8 mouse cellular contexts compared by ENCODE assay signal in the genomic region with DNA sequence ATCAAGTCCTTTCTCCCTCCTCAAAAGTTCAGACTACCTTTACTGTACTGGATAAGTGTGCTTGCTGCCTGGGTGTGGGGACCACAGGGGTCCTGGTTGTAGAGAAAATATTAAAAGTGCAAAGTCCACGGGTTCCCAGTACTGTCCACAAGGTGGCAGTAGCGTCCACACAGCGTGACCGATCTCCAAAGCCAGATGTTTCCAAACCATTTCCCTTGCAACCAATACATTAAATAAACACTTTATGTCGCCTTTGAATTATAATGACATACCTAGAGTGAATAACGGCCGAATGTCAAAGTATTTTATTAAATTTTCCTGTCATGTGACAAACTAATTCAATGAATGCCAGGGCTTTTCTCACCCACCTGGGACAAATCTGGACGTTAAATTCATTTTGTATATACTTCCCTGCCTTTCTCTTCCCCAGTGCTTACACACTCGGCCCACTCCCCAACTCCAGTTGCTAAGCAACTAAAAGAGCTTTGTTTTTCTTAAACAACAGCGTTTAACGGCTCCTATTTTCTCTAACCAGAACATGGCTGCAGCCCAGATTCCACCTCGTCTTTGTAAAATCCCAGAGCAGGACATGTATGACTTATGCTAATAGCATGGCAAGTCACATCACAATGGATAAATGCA. TPM values are rescaled to one million over a fixed set of nuclear protein-coding genes. Genes with fewer than 3 reads are reported as not detected.
DNase-seq lines count a peak whose midpoint lies in the region; ATAC-seq and TF ChIP-seq lines count a peak whose summit lies in the region.

No protein-coding gene starts in this region.

- H3K4me2 ChIP-seq in forebrain, embryonic 12.5 days, result no peak overlapping the region
- no peak overlapping the region for H3K4me2 ChIP-seq in hindbrain, embryonic 12.5 days (replicated peaks)
- no peak overlapping the region; the same call in 1 of the 2 replicates for H3K4me2 ChIP-seq in midbrain, embryonic 13.5 days (replicated peaks)

- peak; percentile 25 for DNase-seq in urinary bladder, postnatal 25 days (ENCODE audit: low spot score)
- DNase-seq in urinary bladder, postnatal 4 days (ENCODE audit: low spot score in 2 of 2), result no peak
- DNase-seq in brain, embryonic 14.5 days (ENCODE audit: low read depth), result peak; percentile 82
- peak; percentile 80 for DNase-seq in limb, embryonic 10.5 days (ENCODE audit: low spot score)
- DNase-seq in thymus, postnatal 0 days (ENCODE audit: low spot score), result peak; percentile 59

- H3K4me3 ChIP-seq in forebrain, embryonic 12.5 days (replicated peaks), result no peak overlapping the region
- no peak overlapping the region for H3K4me3 ChIP-seq in hindbrain, embryonic 12.5 days
- no peak overlapping the region for H3K4me3 ChIP-seq in limb, embryonic 10.5 days
- H3K4me3 ChIP-seq in midbrain, embryonic 13.5 days (replicated peaks), result no peak overlapping the region

- no peak overlapping the region for H3K9ac ChIP-seq in forebrain, embryonic 12.5 days
- H3K9ac ChIP-seq in hindbrain, embryonic 12.5 days, result no peak overlapping the region
- no peak overlapping the region for H3K9ac ChIP-seq in midbrain, embryonic 13.5 days (replicated peaks)

- H3K36me3 ChIP-seq in forebrain, embryonic 12.5 days (replicated peaks), result no peaks in the 10 kb centered on the region
- no peaks in the 10 kb centered on the region for H3K36me3 ChIP-seq in hindbrain, embryonic 12.5 days
- H3K36me3 ChIP-seq in limb, embryonic 10.5 days, result no peaks in the 10 kb centered on the region
- no peaks in the 10 kb centered on the region for H3K36me3 ChIP-seq in midbrain, embryonic 13.5 days

- no peak for TF ChIP-seq POLR2A in brain, embryonic 14.5 days (IDR thresholded peaks at IDR 0.05; ENCODE audit: borderline replicate concordance, extremely low read depth, insufficient read depth, insufficient read length, poor library complexity, severe bottlenecking)

- peaks cover 5% of the 10 kb centered on the region; the same call in 1 of the 2 replicates for H3K4me1 ChIP-seq in forebrain, embryonic 12.5 days
- no peaks in the 10 kb centered on the region for H3K4me1 ChIP-seq in hindbrain, embryonic 12.5 days
- H3K4me1 ChIP-seq in limb, embryonic 10.5 days, result peaks cover 14% of the 10 kb centered on the region
- H3K4me1 ChIP-seq in midbrain, embryonic 13.5 days (replicated peaks), result peaks cover 6% of the 10 kb centered on the region

- WGBS in forebrain, embryonic 12.5 days, result 16% methylated on average over 12 of the region's 12 CpGs
- 18% methylated on average over 12 of the region's 12 CpGs for WGBS in hindbrain, embryonic 12.5 days
- 18% methylated on average over 12 of the region's 12 CpGs for WGBS in limb, embryonic 10.5 days
- WGBS in midbrain, embryonic 13.5 days, result 17% methylated on average over 12 of the region's 12 CpGs

- peak; percentile 92 for TF ChIP-seq CTCF in brain, embryonic 14.5 days (IDR thresholded peaks at IDR 0.05; ENCODE audit: borderline replicate concordance, extremely low read depth, insufficient read depth, insufficient read length)

- H3K9me3 ChIP-seq in forebrain, embryonic 12.5 days, result no peaks in the 10 kb centered on the region
- H3K9me3 ChIP-seq in hindbrain, embryonic 12.5 days (replicated peaks), result no peaks in the 10 kb centered on the region
- no peaks in the 10 kb centered on the region for H3K9me3 ChIP-seq in limb, embryonic 10.5 days (replicated peaks)
- H3K9me3 ChIP-seq in midbrain, embryonic 13.5 days, result no peaks in the 10 kb centered on the region

- H3K27me3 ChIP-seq in forebrain, embryonic 12.5 days, result no peaks in the 10 kb centered on the region
- H3K27me3 ChIP-seq in hindbrain, embryonic 12.5 days, result no peaks in the 10 kb centered on the region
- no peaks in the 10 kb centered on the region for H3K27me3 ChIP-seq in limb, embryonic 10.5 days (ENCODE audit: low read depth, poor library complexity, severe bottlenecking)
- no peaks in the 10 kb centered on the region for H3K27me3 ChIP-seq in midbrain, embryonic 13.5 days

- H3K27ac ChIP-seq in forebrain, embryonic 12.5 days, result no peak overlapping the region
- no peak overlapping the region for H3K27ac ChIP-seq in hindbrain, embryonic 12.5 days
- peak overlapping the region; percentile 58; the same call in 1 of the 2 replicates for H3K27ac ChIP-seq in limb, embryonic 10.5 days
- H3K27ac ChIP-seq in midbrain, embryonic 13.5 days, result no peak overlapping the region

- peak; percentile 83 for ATAC-seq in forebrain, embryonic 12.5 days (ENCODE audit: low FRiP score)
- ATAC-seq in hindbrain, embryonic 12.5 days (ENCODE audit: low FRiP score), result peak; percentile 56
- ATAC-seq in midbrain, embryonic 13.5 days, result peak; percentile 78

RNA-seq across cellular contexts. Expression of a gene that starts 49.4 kb away (rescaled TPM):
- polyA plus RNA-seq in brain, embryonic 14.5 days (2012; rRNA removed), result 2.9 and 4.5 TPM in 2 replicates
- polyA plus RNA-seq in forebrain, embryonic 12.5 days (2016; fragmentation: Nextera tagmentation; extraction: Ambion mirVana), result 37.6 and 38.0 TPM in 2 replicates
- polyA plus RNA-seq in hindbrain, embryonic 12.5 days (2016; fragmentation: Nextera tagmentation; extraction: Ambion mirVana), result 22.5 and 26.5 TPM in 2 replicates
- polyA plus RNA-seq in limb, embryonic 10.5 days (2016; fragmentation: Nextera tagmentation; extraction: Ambion mirVana), result 44.7 and 46.6 TPM in 2 replicates
- 14.0 and 14.8 TPM in 2 replicates for polyA plus RNA-seq in midbrain, embryonic 13.5 days (2015; fragmentation: Nextera tagmentation; extraction: Ambion mirVana)
- polyA plus RNA-seq in thymus, postnatal 0 days (2015; fragmentation: Nextera tagmentation; extraction: Ambion mirVana), result 7.0 and 8.7 TPM in 2 replicates

Comparison
In these comparisons a context has a peak if more than half of its experiments do, and no peak if none do; other contexts are left out.
1. DNase-seq: peak in urinary bladder, postnatal 25 days (single experiment), brain, embryonic 14.5 days (single experiment), limb, embryonic 10.5 days (single experiment) and thymus, postnatal 0 days (single experiment); none in urinary bladder, postnatal 4 days (0 of 2).
2. Peak in every context shown above with its lines, with median percentiles within 50 percentile points of each other: ATAC-seq.